21 mouse cellular contexts compared by ENCODE assay signal in genomic region chr13:78717159-78717558, GRCm38 (mm10).
DNase-seq lines count a peak whose midpoint lies in the region; ATAC-seq and TF ChIP-seq lines count a peak whose summit lies in the region.
"Had no signal": no experiment of that assay in that cellular context is flagged by ENCODE, and none has a peak within 500 bp of the region (broad histone marks: within the 10 kb centered on the region; RNA-seq: fewer than 3 reads in every experiment).

No protein-coding gene starts in this region.

- H3K36me3 ChIP-seq in forebrain, embryonic 11.5 days (ENCODE audit: control insufficient read depth, insufficient read depth, low read length), result no peaks in the 10 kb centered on the region
- no peaks in the 10 kb centered on the region for H3K36me3 ChIP-seq in forebrain, embryonic 16.5 days (ENCODE audit: control insufficient read depth, insufficient read depth)
- no peaks in the 10 kb centered on the region for H3K36me3 ChIP-seq in midbrain, embryonic 11.5 days (ENCODE audit: control insufficient read depth, insufficient read depth, low read length)
- no peaks in the 10 kb centered on the region for H3K36me3 ChIP-seq in midbrain, postnatal 0 days (ENCODE audit: insufficient read depth, low read length)
- H3K36me3 ChIP-seq: embryonic facial prominence, embryonic 13.5 days; embryonic facial prominence, embryonic 15.5 days; forebrain, embryonic 10.5 days; forebrain, embryonic 15.5 days had no signal

- no peak overlapping the region for H3K9ac ChIP-seq in forebrain, embryonic 11.5 days (ENCODE audit: low read length)
- no peak overlapping the region for H3K9ac ChIP-seq in forebrain, embryonic 16.5 days (replicated peaks; ENCODE audit: low read depth, low read length)
- H3K9ac ChIP-seq in midbrain, embryonic 11.5 days (ENCODE audit: low read length), result no peak overlapping the region
- no peak overlapping the region for H3K9ac ChIP-seq in midbrain, postnatal 0 days (replicated peaks; ENCODE audit: low read length, poor library complexity, severe bottlenecking)
- H3K9ac ChIP-seq: embryonic facial prominence, embryonic 13.5 days; embryonic facial prominence, embryonic 15.5 days; forebrain, embryonic 15.5 days had no signal

- H3K4me2 ChIP-seq in forebrain, embryonic 11.5 days (ENCODE audit: low read depth, low read length, severe bottlenecking), result no peak overlapping the region
- H3K4me2 ChIP-seq in forebrain, embryonic 16.5 days (ENCODE audit: low read length), result no peak overlapping the region
- no peak overlapping the region for H3K4me2 ChIP-seq in midbrain, embryonic 11.5 days
- no peak overlapping the region for H3K4me2 ChIP-seq in midbrain, postnatal 0 days (ENCODE audit: low read depth, low read length, poor library complexity, severe bottlenecking)
- H3K4me2 ChIP-seq: embryonic facial prominence, embryonic 13.5 days; embryonic facial prominence, embryonic 15.5 days; forebrain, embryonic 15.5 days had no signal

- no peaks in the 10 kb centered on the region for H3K4me1 ChIP-seq in forebrain, embryonic 11.5 days (replicated peaks; ENCODE audit: control insufficient read depth, insufficient read depth, low read length)
- no peaks in the 10 kb centered on the region for H3K4me1 ChIP-seq in forebrain, embryonic 16.5 days (replicated peaks; ENCODE audit: control insufficient read depth, insufficient read depth, low read length)
- peaks cover 7% of the 10 kb centered on the region for H3K4me1 ChIP-seq in midbrain, embryonic 11.5 days (ENCODE audit: control insufficient read depth, insufficient read depth, low read length)
- no peaks in the 10 kb centered on the region for H3K4me1 ChIP-seq in midbrain, postnatal 0 days (ENCODE audit: insufficient read depth, low read length)
- H3K4me1 ChIP-seq: embryonic facial prominence, embryonic 13.5 days; embryonic facial prominence, embryonic 15.5 days; forebrain, embryonic 15.5 days had no signal

- DNase-seq in forebrain, embryonic 11.5 days (ENCODE audit: low spot score), result peak; percentile 49
- DNase-seq in midbrain, embryonic 11.5 days (ENCODE audit: low spot score, missing footprints), result no peak
- DNase-seq in midbrain, postnatal 0 days (ENCODE audit: low spot score), result no peak
- peak; percentile 8 for DNase-seq in retina, postnatal 1 day
- DNase-seq: adrenal gland, adult 2 months; adrenal gland, postnatal 10 days; adrenal gland, postnatal 25 days; cerebellum, adult 11 months; cerebellum, adult 18-20 months; cerebellum, adult 8-10 months; cerebellum, adult 9-11 months; cerebellum, postnatal 14 days; cerebellum, postnatal 36 days; embryo, embryonic 11 days had no signal

- H3K4me3 ChIP-seq in forebrain, embryonic 11.5 days (ENCODE audit: low read depth, low read length), result no peak overlapping the region
- no peak overlapping the region for H3K4me3 ChIP-seq in forebrain, embryonic 16.5 days (replicated peaks; ENCODE audit: low read length)
- H3K4me3 ChIP-seq in midbrain, embryonic 11.5 days (ENCODE audit: low read depth, low read length), result no peak overlapping the region
- no peak overlapping the region for H3K4me3 ChIP-seq in midbrain, postnatal 0 days (ENCODE audit: low read depth, low read length)
- H3K4me3 ChIP-seq: embryonic facial prominence, embryonic 13.5 days; embryonic facial prominence, embryonic 15.5 days; erythroblast, embryonic 14.5 days; forebrain, embryonic 10.5 days; forebrain, embryonic 15.5 days had no signal

- H3K27me3 ChIP-seq in forebrain, embryonic 11.5 days (ENCODE audit: control insufficient read depth, insufficient read depth, low read length), result no peaks in the 10 kb centered on the region
- no peaks in the 10 kb centered on the region for H3K27me3 ChIP-seq in forebrain, embryonic 16.5 days (replicated peaks; ENCODE audit: control insufficient read depth, insufficient read depth, low read length)
- H3K27me3 ChIP-seq in midbrain, embryonic 11.5 days (ENCODE audit: control insufficient read depth, insufficient read depth, low read length), result no peaks in the 10 kb centered on the region
- no peaks in the 10 kb centered on the region for H3K27me3 ChIP-seq in midbrain, postnatal 0 days (ENCODE audit: insufficient read depth, low read length)
- H3K27me3 ChIP-seq: embryonic facial prominence, embryonic 13.5 days; embryonic facial prominence, embryonic 15.5 days; forebrain, embryonic 15.5 days had no signal

- peak; percentile 69 for ATAC-seq in forebrain, embryonic 11.5 days (replicated peaks; ENCODE audit: low FRiP score)
- no peak for ATAC-seq in forebrain, embryonic 16.5 days
- ATAC-seq in midbrain, embryonic 11.5 days (ENCODE audit: low FRiP score), result peak; percentile 46; the same call in 1 of the 2 replicates
- ATAC-seq in midbrain, postnatal 0 days (ENCODE audit: low FRiP score), result no peak
- ATAC-seq in frontal cortex, adult (ENCODE audit: low TSS enrichment), result no peak

- WGBS in forebrain, embryonic 11.5 days, result 8% methylated on average over 1 of the region's 1 CpGs
- 8% methylated on average over 1 of the region's 1 CpGs for WGBS in forebrain, embryonic 16.5 days
- 22% methylated on average over 1 of the region's 1 CpGs for WGBS in midbrain, embryonic 11.5 days
- 23% methylated on average over 1 of the region's 1 CpGs for WGBS in midbrain, postnatal 0 days

- H3K9me3 ChIP-seq in forebrain, embryonic 11.5 days (ENCODE audit: control insufficient read depth, low read length), result no peaks in the 10 kb centered on the region
- H3K9me3 ChIP-seq in forebrain, embryonic 16.5 days (ENCODE audit: control insufficient read depth, low read length), result no peaks in the 10 kb centered on the region
- H3K9me3 ChIP-seq in midbrain, embryonic 11.5 days (ENCODE audit: control insufficient read depth, low read length), result no peaks in the 10 kb centered on the region
- H3K9me3 ChIP-seq in midbrain, postnatal 0 days (ENCODE audit: low read length), result no peaks in the 10 kb centered on the region
- H3K9me3 ChIP-seq: embryonic facial prominence, embryonic 13.5 days; embryonic facial prominence, embryonic 15.5 days; forebrain, embryonic 10.5 days; forebrain, embryonic 15.5 days had no signal

- no peak for TF ChIP-seq CTCF in midbrain, postnatal 0 days (IDR thresholded peaks at IDR 0.05)

- no peak overlapping the region for H3K27ac ChIP-seq in forebrain, embryonic 11.5 days (ENCODE audit: low read depth, low read length)
- H3K27ac ChIP-seq in forebrain, embryonic 16.5 days (ENCODE audit: low read length), result no peak overlapping the region
- H3K27ac ChIP-seq in midbrain, embryonic 11.5 days (ENCODE audit: low read depth, low read length), result no peak overlapping the region
- H3K27ac ChIP-seq in midbrain, postnatal 0 days (ENCODE audit: low read depth, low read length), result no peak overlapping the region
- H3K27ac ChIP-seq: embryonic facial prominence, embryonic 13.5 days; embryonic facial prominence, embryonic 15.5 days; forebrain, embryonic 10.5 days; forebrain, embryonic 15.5 days had no signal

Comparison
In these comparisons a context has a peak if more than half of its experiments do, and no peak if none do; other contexts are left out.
1. ATAC-seq: peak in forebrain, embryonic 11.5 days (single experiment) and midbrain, embryonic 11.5 days (single experiment); none in forebrain, embryonic 16.5 days (single experiment), midbrain, postnatal 0 days (single experiment) and frontal cortex, adult (single experiment).
2. DNase-seq: peak in forebrain, embryonic 11.5 days (single experiment) and retina, postnatal 1 day (single experiment); none in midbrain, embryonic 11.5 days (single experiment) and midbrain, postnatal 0 days (single experiment).